Mouse (Mus musculus): ENCODE measurements around the gene Dnah7c. TPM values are rescaled to one million over a fixed set of nuclear protein-coding genes. Genes with fewer than 3 reads are reported as not detected.
"Not testable (repeated sequence)": the region's sequence is repeated elsewhere in the genome, so short reads cannot be mapped to it uniquely, and the experiment has no call there.

Dnah7c gene
- polyA plus RNA-seq, 1 experiment from 2014 or later = 0.03 TPM

GRCm38 (mm10) chr1:46580385-46580784 is 155.0 kb downstream of the Dnah7c start:
- no peaks in the 10 kb centered on the region for H3K27me3 ChIP-seq (replicated peaks)
- no peaks in the 10 kb centered on the region for H3K9me3 ChIP-seq
- no peaks in the 10 kb centered on the region for H3K36me3 ChIP-seq
- H3K9ac ChIP-seq = no peak overlapping the region
- no peak overlapping the region for H3K4me3 ChIP-seq (replicated peaks)
- H3K4me1 ChIP-seq (replicated peaks) = no peaks in the 10 kb centered on the region
- no peak for ATAC-seq
- WGBS = 34% methylated on average over 3 of the region's 3 CpGs
- no peak overlapping the region for H3K27ac ChIP-seq
- H3K4me2 ChIP-seq (replicated peaks) = no peak overlapping the region

- H3K36me3 ChIP-seq; H3K9me3 ChIP-seq; H3K4me3 ChIP-seq (replicated peaks); ATAC-seq; H3K4me2 ChIP-seq (replicated peaks); H3K27me3 ChIP-seq (replicated peaks); H3K4me1 ChIP-seq (replicated peaks); H3K9ac ChIP-seq; H3K27ac ChIP-seq: not testable (repeated sequence)
- WGBS = 85% methylated on average over 1 of the region's 1 CpGs
These were observed 168.4 kb downstream of the Dnah7c start for GRCm38 (mm10) chr1:46593826-46594225.

- not testable (repeated sequence) for ATAC-seq; H3K9ac ChIP-seq; H3K9me3 ChIP-seq; H3K4me1 ChIP-seq (replicated peaks); H3K27me3 ChIP-seq (replicated peaks); H3K4me2 ChIP-seq (replicated peaks); H3K36me3 ChIP-seq; H3K27ac ChIP-seq; H3K4me3 ChIP-seq (replicated peaks)
- 90% methylated on average over 1 of the region's 1 CpGs for WGBS
These were observed 171.0 kb downstream of the Dnah7c start for GRCm38 (mm10) chr1:46596343-46596742.

DNA sequence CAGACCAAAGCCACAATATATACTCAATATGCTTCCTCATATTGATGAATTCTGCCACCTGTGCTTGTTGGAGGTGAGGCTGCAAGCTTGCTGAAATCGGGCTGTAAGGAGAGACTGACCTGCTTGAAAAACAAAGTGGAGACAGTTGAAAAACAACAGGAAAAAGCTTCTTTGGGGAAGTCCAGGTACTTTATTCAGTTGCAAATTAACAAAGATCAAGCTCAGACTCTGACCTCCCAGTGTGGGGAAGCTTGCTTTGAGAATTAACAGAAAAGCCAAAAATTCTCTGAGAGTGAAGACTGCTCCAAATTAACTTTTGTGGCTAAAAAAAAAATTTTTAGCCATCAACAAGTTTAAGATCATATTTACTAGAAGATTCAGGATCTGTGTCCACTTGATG is 194.9 kb downstream of the Dnah7c start:
- WGBS = 89% methylated on average over 1 of the region's 1 CpGs
- H3K27me3 ChIP-seq (replicated peaks) = no peaks in the 10 kb centered on the region
- no peak overlapping the region for H3K4me3 ChIP-seq (replicated peaks)
- no peak overlapping the region for H3K9ac ChIP-seq
- no peak overlapping the region for H3K4me2 ChIP-seq (replicated peaks)
- H3K27ac ChIP-seq = no peak overlapping the region
- H3K4me1 ChIP-seq (replicated peaks) = no peaks in the 10 kb centered on the region
- no peaks in the 10 kb centered on the region for H3K36me3 ChIP-seq
- no peak for ATAC-seq
- H3K9me3 ChIP-seq = no peaks in the 10 kb centered on the region

DNA sequence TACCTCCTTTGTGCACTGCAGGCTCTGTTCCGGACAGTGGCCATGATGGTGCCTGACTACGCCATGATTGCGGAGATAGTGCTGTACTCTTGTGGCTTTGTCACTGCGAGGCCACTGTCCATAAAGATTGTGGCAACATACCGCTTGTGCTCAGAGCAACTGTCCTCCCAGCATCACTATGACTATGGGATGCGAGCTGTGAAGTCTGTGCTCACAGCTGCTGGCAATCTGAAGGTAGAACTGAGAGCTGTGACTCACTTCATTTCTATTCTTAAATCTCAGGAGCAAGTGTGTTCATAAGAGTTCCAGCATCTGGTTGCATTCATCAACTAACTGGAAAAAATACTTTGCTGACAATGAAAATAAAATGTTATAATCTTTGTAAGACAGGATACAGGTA is 200.5 kb downstream of the Dnah7c start:
- not testable (repeated sequence) for H3K27me3 ChIP-seq (replicated peaks); H3K36me3 ChIP-seq; H3K9me3 ChIP-seq; H3K4me3 ChIP-seq (replicated peaks); H3K27ac ChIP-seq; H3K4me1 ChIP-seq (replicated peaks); H3K4me2 ChIP-seq (replicated peaks); H3K9ac ChIP-seq; ATAC-seq
- 88% methylated on average over 6 of the region's 6 CpGs for WGBS

- not testable (repeated sequence) for ATAC-seq; H3K9me3 ChIP-seq; H3K4me3 ChIP-seq (replicated peaks); H3K36me3 ChIP-seq; H3K4me2 ChIP-seq (replicated peaks); H3K27me3 ChIP-seq (replicated peaks); H3K4me1 ChIP-seq (replicated peaks); H3K27ac ChIP-seq; H3K9ac ChIP-seq
- 82% methylated on average over 4 of the region's 4 CpGs for WGBS
These were observed 224.4 kb downstream of the Dnah7c start for GRCm38 (mm10) chr1:46649821-46650220.

GRCm38 (mm10) chr1:46652721-46653120 is 227.3 kb downstream of the Dnah7c start:
- H3K27me3 ChIP-seq (replicated peaks); H3K27ac ChIP-seq; H3K36me3 ChIP-seq; H3K4me3 ChIP-seq (replicated peaks); H3K4me2 ChIP-seq (replicated peaks); ATAC-seq; H3K4me1 ChIP-seq (replicated peaks); H3K9ac ChIP-seq; H3K9me3 ChIP-seq: not testable (repeated sequence)
- 63% methylated on average over 2 of the region's 2 CpGs for WGBS

- not testable (repeated sequence) for H3K4me2 ChIP-seq (replicated peaks); H3K27ac ChIP-seq; H3K36me3 ChIP-seq; H3K9ac ChIP-seq; ATAC-seq; H3K4me3 ChIP-seq (replicated peaks); H3K9me3 ChIP-seq; H3K4me1 ChIP-seq (replicated peaks); H3K27me3 ChIP-seq (replicated peaks)
- WGBS = 61% methylated on average over 1 of the region's 1 CpGs
These were observed 299.4 kb downstream of the Dnah7c start for GRCm38 (mm10) chr1:46724810-46725209.

DNA sequence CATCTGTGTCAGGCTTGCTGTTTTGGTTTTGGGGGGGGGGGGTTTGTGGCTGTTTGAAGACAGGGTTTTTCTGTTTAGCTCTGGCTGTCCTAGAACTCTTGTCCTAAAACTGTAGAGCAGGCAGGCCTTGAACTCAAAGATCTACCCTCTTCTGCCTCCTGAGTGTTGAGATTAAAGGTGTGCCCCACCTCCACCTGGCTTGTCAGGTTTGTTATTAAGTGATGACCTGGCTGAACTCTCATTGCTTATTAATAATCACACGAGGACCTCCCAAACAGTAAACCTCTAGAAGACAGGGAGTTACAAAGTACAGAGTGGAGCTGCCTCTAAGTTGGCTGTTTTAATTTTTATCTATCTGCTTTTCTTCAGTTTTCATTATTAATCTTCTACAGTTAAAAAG is 299.9 kb downstream of the Dnah7c start:
- Histone ChIP-seq H3K4me2 (replicated peaks) (no peak overlapping the region), H3K4me3 (replicated peaks) (no peak overlapping the region), H3K9ac (no peak overlapping the region), H3K27me3 (replicated peaks) (no peaks in the 10 kb centered on the region), H3K36me3 (no peaks in the 10 kb centered on the region), H3K9me3 (no peaks in the 10 kb centered on the region), H3K4me1 (replicated peaks) (no peaks in the 10 kb centered on the region), H3K27ac (no peak overlapping the region)
- WGBS = 49% methylated on average over 1 of the region's 1 CpGs
- no peak for ATAC-seq

DNA sequence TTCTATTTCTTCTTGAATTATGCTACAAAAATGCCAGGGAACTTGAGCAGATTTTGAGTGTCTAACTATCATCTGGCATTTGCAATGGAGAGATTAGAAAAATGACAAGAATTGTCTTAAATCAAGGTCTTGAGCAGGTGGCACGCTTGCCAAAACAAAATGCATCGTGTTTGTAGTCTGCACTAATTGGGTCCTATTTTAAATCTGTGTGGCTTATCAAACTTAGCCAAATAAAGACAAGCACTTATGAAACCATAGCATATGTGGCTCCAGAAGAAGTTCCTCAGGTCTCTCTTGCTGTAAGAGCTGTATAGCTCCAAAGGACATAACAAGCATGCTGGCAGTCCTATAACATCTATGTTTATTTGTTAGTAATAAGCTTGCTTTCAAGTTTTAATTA is 300.3 kb downstream of the Dnah7c start:
- H3K4me2 ChIP-seq (replicated peaks); H3K9ac ChIP-seq; H3K9me3 ChIP-seq; H3K4me1 ChIP-seq (replicated peaks); H3K27me3 ChIP-seq (replicated peaks); H3K36me3 ChIP-seq; H3K4me3 ChIP-seq (replicated peaks); H3K27ac ChIP-seq; ATAC-seq: not testable (repeated sequence)
- WGBS = 85% methylated on average over 2 of the region's 2 CpGs

DNA sequence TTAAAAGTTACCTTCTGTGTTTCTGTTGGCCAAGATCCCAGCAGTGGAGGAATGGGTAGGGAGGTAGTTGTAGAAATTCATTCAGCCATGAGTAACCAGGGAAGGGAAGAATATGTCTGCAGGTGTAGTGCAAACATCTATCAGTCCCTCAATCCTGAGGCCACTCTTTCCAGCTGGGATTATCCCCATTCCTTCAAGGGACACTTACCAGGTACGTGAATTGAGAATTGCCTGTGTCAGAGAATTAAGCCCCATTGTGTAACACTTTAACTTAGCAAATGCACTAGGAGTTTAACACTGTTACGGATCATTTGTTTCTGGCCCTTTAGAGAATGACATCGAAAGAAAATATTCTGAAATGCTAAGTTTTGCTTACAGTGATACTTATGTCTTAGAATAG is 304.3 kb downstream of the Dnah7c start:
- H3K4me3 ChIP-seq (replicated peaks); ATAC-seq; H3K4me2 ChIP-seq (replicated peaks); H3K36me3 ChIP-seq; H3K9ac ChIP-seq; H3K27me3 ChIP-seq (replicated peaks); H3K4me1 ChIP-seq (replicated peaks); H3K9me3 ChIP-seq; H3K27ac ChIP-seq: not testable (repeated sequence)
- 90% methylated on average over 3 of the region's 3 CpGs for WGBS

GRCm38 (mm10) chr1:46733405-46734106 is 308.2 kb downstream of the Dnah7c start:
- H3K27ac ChIP-seq; H3K36me3 ChIP-seq; ATAC-seq; H3K27me3 ChIP-seq (replicated peaks); H3K9me3 ChIP-seq; H3K4me1 ChIP-seq (replicated peaks); H3K9ac ChIP-seq; H3K4me2 ChIP-seq (replicated peaks); H3K4me3 ChIP-seq (replicated peaks): not testable (repeated sequence)
- WGBS = 76% methylated on average over 2 of the region's 2 CpGs

DNA sequence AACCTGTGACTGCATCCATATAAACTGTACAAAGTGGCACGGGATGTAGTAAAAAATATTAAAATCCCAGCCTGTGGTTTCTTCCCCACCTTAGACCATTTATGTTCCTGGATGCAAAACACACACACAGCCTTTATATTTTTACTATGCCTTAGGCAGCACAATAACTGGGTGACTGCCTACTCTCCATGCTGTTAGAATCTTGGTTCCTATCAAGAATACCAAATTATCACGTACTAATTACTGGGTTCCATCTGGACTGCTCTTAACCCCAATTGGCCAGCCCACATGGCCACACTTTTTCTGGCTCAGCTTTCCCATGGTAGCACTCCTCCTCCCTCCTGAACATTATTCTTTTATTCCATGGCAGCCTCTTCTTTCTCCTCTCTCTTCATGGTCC is 309.1 kb downstream of the Dnah7c start:
- H3K36me3 ChIP-seq; ATAC-seq; H3K9ac ChIP-seq; H3K27ac ChIP-seq; H3K4me3 ChIP-seq (replicated peaks); H3K4me2 ChIP-seq (replicated peaks); H3K27me3 ChIP-seq (replicated peaks); H3K9me3 ChIP-seq; H3K4me1 ChIP-seq (replicated peaks): not testable (repeated sequence)
- WGBS = 77% methylated on average over 2 of the region's 2 CpGs
